Mouse (Mus musculus): Measurements from ENCODE around the gene Hoxd10.

- TF ChIP-seq CTCF (IDR thresholded peaks at IDR 0.05; ENCODE audit: low read depth), result no peak
- no peak for TF ChIP-seq EP300 (IDR thresholded peaks at IDR 0.05; ENCODE audit: low read depth)
Measured at GRCm38 (mm10) chr2:74683471-74683951, 8.2 kb upstream of the Hoxd10 start.

All from liver, embryonic 14.5 days (tissue).